Mouse (Mus musculus): ENCODE measurements around the gene Hif3a.

Hif3a gene

DNA sequence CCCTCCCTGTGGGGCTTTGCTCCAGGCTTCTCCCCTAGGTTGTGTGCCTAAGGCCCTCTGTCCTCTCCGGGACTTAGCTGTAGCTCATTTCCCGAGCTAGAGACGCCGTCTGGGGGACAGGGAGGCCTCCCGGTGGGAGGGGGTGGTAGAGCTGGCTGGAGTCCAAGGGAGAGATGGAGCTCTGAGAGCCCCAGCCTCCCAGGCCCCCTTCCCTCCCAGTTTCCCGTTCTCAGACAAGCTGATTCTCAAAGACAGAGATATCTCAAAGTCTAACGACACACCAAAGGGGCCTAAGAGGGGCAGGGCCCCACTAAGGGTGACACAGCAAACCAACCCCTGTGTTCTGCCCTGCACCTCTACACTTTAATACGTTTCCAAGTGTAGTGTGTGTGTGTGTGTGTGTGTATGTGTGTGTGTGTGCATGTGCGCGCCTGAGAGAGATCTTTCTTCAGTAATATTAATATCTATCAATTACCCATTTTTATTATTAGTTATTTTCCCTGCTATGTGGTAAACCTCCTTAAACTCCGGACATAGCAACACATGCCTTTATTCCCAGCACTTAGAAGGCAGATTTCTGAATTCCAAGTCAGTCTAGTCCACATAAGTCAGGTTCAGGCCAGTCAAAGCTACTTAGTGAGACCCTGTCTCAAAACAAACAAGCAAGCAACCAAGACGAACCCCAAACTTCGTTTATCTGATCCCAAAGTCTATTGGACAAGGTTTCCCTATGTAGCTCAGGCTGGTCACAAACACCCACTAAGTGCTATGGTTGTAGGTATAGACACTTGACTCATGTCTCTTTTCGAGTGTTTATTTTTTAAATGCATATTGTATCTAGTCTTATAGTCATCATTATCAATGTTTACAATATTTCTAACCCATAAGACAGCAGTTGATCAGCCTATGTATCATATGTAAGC is 5.4 kb downstream of the Hif3a start:
- DNase-seq (ENCODE audit: low spot score), result no peak

DNA sequence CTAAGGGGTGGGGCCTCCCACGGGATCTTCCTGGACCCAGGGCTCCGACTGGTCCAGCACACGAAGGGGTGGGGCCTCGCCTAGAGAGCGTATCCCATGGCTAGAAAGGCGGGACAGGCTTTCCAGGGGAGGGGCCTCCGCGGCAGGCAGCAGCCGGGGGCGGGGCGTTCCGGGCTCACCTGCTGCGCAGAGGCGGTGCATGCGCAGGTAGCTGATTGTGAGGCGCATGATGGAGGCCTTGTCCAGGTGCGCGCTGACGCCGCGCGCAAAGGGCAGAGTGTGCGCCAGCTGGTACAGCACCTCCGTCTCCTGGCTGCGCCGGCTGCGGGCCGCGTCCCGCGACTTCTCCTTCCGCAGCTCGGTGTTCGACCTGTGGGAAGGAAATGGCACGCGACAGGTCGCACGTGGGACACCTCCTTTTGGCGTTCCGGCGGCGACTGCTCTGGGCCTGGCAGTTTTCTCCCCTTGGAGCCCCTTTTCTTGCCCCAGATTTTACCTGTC is 6.1 kb downstream of the Hif3a start:
- no peak for DNase-seq (ENCODE audit: low spot score)

DNA sequence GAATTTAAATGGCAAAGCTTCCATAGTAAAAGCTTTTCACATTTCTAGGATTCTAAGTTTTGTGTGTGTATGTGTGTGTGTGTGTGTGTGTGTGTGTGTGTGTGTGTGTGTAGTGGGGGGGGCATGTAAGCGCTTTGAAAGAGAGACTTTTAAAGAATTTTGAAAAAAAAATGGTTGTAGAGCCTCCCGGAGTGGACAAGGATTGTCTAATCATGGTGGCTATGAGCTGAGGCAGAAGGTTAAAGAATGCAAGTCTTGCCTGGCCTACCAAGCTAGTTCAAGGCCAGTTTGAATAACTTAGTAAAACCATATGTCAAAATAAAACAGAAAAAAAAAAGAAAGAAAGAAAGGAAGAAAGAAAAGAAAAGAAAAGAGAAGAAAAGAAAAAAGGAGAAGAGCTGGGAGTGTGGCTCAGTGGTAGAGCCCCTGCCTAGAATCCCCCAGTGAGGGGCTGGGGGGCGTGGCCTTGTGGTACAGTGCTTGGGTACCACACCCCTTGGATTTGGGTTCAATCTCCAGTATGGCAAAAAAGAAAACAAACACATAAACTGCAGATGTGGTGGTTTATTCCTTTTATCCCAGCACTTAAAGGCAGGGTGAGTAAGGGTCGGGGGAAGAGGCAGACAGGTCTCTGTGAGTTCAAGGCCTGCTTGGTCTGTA is 6.8 kb downstream of the Hif3a start:
- DNase-seq (ENCODE audit: low spot score), result no peak

DNA sequence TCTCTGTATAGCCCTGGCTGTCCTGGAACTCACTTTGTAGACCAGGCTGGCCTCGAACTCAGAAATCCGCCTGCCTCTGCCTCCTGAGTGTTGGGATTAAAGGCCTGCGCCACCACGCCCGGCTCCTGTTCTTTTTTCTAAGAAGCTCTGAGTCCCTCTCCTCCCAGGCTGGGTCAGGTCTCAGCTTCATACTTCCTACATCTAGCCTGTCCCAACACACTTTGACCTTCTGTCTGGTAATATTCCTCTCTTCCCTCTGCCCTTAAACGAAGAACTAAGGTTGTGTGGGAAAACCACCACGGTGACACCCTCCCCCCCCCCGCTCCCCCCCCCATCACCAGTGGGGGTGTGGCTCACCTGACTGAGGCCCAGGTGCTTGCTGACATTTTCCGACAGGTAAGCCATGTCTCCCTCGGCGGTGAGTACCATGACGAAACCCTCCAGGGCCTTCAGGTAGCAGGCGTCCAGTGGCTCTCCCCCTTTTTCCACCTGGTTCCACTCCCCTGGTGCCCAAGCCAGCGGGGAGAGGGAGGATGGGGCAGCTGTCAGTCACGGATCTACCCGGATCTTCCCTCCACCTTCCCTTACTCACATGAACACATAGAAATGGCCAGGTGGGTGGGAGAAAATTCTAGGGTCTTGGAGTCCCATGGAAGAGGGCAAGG is 7.8 kb downstream of the Hif3a start:
- no peak for DNase-seq (ENCODE audit: low spot score)

DNA sequence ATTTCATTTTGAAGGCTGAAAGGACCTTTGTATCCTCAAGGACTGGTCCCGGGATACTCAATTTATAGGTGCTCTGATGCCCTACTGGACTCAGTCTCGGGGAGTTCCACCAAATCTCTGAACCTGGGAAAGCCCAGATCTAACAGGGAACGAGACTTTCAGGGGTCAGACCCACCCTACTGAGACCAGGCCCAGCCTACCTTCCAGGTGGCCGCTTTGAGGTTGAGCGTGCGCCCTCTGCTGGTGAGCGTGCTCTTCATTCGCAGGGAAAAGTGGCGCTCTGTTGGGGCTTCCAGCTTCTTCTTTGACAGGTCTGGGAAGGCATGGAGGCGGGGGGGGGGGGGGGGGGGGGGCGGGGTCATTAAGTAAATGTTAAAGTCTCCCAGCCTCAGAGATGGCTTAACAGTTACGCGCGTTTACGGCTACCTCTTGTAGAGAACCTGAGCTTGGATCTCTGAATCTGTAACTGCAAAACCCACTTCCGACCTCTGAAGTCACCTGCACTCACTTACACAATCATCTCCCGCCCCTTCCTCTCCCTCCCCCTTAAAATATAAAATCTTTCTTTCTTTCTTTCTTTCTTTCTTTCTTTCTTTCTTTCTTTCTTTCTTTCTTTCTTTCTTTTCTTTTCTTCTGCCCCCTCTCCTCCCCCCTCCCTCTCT is 11.2 kb downstream of the Hif3a start:
- DNase-seq (ENCODE audit: low spot score), result no peak

DNA sequence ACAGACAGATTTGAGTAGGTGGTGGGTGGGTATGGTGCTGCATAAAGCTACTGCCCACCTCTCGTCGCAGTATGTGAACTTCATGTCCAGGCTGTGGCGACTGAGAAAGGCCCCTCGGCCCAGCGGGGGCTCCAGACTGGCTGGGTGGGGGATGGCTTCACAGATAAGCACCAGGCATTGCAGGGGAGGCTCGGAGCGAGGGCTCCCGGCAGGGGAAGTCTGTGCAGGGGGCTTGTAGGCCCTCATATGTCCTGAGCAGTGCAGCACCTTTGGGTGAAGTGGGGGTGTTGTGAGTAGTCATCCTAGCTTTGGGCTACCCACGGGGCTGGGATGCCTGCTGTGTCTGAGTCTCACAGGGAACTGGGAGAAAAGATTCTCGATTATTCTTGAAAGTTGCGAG is 11.7 kb downstream of the Hif3a start:
- DNase-seq (ENCODE audit: low spot score), result no peak

DNA sequence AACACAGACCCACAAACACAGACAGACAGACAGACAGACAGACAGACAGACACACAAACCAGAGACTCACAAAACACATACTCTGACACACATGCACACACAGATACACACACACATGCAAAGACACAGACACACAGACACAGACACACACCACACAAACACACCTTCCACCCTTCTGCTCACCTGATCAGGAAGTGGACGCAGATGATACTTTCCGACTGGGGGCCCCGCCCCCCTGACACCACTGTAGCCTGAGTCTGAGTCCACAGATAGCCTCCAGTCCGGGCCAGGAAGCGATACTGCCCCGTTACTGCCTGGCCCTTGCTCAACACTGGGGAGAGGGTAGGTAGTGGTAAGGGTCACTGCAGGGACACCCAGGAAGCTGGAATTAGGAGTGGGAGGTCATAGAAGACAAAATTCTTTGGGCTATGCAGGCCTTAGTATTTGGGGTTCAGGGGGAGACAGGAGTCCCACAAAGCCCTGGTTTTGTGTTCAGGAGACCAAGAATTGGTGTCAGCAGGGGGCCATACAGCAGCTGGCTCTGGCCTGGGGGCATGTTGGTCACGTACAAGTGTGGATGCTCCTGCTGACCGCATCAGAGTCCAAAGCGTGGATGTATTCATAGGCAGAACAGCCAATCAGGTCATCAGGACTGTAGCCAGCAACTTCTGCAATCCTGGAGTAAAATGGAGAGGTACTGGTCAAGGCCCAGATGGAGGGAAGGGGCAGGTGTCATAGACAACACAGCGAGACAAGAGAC is 13.6 kb downstream of the Hif3a start:
- DNase-seq (ENCODE audit: low spot score), result no peak

DNA sequence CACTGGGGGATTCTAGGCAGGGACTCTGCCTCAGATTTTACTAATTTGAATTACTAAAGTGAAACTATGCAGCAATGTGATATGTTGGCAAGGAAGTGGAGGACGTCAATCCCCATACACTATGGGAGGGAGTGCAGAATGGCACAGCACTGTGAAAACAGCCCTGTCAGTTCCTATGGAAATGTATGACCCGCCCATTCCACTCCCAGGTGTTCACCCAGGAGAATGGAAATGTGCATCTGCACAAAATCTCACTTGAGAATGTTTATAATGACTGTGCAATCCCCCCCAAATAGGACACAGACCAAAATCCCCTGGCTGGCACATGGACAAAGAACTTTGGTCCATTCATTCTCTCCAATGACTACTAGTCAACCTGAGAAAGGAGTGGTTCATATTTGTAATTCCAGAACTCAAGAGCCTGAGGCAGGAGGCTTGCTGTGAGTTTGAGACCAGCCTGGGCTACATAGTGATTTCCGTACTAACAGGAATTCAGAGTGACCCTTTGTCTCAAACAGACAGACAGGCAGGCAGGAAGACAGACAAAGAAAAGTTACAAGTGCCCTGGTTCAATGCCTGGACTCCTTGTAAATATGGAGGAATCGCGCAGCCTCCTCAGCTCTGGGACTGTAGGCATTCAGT is 15.1 kb downstream of the Hif3a start:
- DNase-seq (ENCODE audit: low spot score), result no peak

DNA sequence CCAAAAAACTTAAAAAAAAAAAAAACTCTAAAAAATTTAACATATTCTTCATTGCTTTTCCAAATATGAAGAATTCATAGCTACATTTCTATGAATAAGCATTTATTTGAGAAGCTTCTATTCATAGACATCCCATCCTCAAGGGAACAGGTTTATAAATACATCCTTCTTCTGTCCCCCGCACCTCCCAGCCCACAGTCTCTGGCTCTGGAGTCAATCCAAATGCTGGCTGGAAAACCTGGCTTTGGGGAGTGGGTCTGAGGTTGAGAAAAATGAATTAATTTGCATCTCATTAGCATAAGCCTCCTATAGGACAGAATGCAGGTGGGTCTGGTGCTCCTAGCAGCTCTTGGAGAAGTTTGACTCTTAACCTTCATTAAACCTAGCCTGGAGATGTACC is 16.5 kb downstream of the Hif3a start:
- no peak for DNase-seq (ENCODE audit: low spot score)

DNA sequence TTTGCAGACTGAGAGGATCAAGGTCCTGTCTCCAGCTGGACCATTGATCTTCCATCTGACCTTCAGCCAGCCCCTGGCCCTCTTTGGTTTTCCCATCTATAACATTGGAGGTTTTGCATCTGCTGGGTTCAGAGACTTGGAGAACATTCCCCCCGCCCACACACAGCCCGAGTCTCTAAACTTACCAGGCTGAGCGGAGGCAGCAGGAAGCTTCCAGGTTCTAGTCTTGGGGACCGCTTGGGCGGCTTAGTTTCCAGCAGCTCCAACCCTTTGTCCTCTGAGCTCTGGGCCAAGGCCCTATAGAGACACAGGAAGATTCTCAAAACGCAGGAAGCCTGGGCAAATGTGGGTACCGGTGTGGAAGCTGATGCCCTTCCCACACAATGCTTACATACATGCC is 22.9 kb downstream of the Hif3a start:
- no peak for DNase-seq (ENCODE audit: low spot score)

DNA sequence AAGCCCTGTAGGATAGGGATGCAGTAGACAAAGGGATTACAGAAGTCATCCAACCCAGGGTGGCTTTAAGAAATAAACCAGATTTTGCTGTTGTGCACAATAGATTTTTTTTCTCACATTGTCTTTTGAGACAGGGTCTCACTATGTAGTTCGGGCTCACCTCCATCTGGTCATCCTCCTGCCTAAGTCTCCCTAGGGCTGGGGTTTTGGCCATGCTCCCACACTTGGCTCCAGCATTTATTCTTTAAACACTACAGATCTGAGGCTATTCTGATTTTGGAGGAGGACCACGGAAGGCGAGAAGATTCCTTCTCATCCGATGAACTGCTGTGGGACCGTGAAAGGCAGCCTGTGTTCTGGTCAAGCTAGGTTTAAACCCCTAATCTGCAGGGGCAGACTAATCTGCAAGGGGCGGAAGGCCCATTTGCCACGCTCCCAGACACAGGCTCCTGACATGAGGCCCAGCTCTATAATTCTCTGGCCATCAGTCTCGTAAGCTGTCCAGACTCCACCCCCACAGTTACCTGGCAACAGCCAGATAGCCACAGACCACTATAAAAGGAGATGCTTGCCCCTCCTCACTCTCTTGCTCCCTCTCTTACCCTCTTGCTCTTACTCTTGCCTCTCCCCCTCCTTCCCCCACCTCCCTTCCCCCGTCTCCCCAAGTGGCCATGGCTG is 24.1 kb downstream of the Hif3a start:
- DNase-seq (ENCODE audit: low spot score), result no peak

DNA sequence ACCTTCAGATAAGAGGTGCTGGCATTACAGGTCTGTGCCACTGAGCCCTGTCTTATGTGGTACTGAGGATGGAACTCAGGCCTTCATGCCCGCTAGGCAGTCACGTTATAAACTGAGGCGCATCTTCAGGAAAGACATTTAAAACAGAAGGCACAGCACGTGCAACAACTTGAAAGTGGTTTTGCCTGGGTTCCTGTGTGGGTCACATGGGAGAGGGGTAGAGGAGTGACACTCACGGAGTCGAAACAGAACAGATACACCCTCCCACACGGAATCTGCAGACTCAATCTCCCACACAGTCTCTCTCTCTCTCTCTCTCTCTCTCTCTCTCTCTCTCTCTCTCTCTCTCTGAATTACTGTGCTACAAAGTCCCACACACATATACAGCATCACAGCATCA is 32.0 kb downstream of the Hif3a start:
- no peak for DNase-seq (ENCODE audit: low spot score)

DNA sequence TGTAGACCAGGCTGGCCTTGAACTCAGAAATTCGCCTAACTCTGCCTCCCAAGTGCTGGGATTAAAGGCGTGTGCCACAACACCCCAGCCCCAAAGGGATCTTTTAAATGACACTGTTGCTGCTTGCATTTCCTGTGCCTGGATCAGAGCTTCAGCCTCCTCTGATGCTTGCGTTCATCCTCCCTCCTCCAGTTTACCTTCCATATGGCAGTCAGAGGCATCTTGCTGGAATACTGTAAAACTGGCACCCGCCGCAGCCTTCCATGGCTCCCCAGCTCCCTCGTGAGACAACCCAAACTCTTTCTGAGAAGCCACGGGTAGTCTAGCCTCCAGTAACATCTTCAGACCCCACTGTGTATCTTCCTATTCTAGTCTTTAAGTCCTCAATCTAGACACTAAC is 33.3 kb downstream of the Hif3a start:
- no peak for DNase-seq (ENCODE audit: low spot score)

DNA sequence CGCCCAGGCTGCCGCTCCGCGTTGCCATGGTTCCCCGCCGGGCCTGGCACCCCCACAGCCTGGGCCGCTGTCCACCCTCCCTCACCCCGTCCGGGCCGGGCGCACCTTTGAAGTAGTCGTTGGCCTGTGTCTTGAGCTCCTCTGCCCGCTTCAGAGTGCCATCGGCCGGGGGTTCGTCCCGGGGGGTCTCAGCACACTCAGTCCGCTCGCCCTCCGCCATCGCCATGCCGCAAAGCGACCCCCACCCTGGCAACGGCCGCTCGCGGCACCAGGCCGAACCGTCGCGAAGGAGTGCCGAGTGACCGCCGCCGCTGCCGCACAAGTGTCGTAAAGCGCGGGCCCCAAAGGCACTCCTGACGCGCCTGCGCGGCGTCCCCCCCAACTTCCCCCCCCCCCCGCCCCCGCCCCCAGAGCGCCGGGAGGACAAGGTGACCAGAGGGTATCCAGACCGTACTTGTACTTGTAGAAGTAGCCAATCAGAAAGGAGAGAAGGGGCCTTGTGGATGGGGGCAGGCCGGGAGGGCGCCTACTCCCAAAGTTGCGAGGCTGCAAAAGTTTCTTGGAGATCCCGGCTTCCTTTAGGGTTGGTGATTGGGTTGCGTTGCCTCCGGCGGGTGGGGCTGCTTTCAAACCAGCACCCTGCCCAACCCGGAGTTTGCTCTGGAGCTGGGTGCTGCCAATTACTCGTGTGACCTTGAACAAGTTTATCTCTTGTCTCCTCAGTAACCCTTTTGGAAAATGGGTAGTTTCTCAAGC is 34.5 kb downstream of the Hif3a start, which contains the start of gene Ppp5c:
Gene Ppp5c (minus strand): TSS at position 337 of the 756 bp plus-strand sequence.
- peak; percentile 57 for DNase-seq (ENCODE audit: low spot score)

DNA sequence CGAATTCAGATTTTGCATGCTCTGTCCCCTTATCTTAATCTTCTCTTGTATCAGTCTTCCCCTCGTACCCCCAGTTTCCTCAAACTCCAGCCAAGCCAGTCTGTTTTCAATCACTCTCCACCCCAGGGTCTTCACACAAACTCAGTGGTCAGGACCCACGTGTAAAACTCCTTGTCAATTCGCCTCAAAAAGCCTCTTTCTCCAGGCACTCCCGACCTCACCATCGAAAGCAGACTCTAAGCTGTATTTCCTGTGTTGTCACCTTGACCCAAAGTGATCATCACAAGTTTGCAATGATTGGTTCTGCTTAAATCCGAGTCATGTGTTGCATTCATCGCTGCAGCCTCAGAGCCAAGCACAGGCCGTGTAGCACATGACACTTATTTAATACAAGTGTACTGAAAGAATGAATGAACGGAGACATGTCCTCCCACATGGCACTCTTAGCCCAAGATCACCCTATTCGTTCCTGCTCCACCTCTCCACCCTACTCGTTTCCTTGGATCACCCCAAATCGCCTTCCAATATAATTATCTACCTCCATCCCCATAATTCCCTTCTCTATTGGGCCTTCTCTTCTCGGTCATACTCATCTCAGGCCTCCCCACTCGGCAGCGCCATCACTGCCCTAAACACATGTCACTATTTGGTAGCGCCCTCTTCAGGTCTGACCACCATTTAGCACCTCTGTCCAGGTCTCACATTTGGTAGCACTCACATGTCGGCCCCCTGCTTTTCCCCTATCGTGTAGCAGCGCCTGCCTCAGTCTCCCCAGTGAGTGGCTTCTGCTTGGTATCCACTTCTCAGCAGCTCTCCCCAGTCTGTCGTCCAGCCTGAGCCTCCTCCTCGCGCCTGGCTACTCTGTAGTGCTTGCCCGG is 35.3 kb downstream of the Hif3a start:
- peak; percentile 64 for DNase-seq (ENCODE audit: low spot score)

DNA sequence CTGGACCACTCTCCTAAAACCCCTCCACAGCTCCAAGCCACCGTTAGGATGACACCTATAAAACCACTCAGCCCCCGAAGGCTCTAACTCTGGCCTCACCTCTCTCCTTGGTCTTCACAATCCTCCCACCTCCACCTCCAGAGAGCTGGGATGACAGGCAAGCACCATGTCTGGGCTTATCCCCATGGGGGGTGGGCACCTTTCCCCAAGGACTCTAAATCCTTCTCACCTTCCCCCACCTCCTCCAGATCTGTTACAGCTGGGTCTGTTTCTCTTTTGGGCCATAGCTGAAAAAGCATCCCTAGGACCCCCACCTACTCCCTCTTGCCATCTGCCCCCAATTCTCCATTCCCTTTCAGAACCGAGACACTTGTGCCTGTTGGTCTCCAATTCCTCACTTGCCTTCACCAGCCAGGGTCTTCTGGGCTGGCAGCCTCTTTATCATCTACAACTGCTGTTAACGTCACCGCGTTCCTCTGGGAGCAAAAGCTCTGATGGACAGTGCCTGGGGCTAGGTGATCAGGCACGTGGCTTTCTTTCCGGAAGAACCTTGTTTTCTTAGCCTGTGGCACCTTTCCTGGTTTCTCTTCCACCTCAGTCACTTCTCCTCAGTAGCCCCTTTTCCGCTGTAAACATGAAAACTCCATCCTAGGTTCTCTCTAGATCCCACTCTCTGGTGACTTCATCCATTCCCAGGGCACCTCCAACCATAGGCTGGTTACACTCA is 36.2 kb downstream of the Hif3a start:
- no peak for DNase-seq (ENCODE audit: low spot score)

DNA sequence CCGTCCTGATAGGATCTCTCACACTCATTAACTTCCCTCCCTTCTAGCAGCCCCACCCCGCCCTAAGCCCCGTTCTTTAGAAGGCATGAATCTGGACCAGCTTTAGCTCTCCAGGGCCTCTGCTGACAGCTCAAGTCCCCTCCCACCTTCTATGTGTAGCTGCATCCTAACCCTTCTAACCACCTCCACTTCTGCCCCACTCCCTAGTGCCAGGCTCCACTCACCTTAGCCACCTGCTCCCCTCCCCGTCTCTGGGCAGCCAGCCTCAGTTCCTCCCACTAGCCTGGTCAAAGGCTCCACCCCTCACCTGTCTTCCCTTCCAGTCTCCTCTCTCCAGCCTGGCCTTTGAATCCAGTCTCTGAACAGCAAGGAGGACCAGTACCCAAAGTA is 36.7 kb downstream of the Hif3a start:
- DNase-seq (ENCODE audit: low spot score), result no peak
